Mouse (Mus musculus) intestine, embryonic 15.5 days (tissue): ENCODE measurements around the gene Matn4. TPM values are rescaled to one million over a fixed set of nuclear protein-coding genes. Genes with fewer than 3 reads are reported as not detected.
"Not testable (repeated sequence)": the region's sequence is repeated elsewhere in the genome, so short reads cannot be mapped to it uniquely, and the experiment has no call there.

Experiments
- ATAC-seq: fragments of 200-750 bp; cut with Nextera tagmentation; 2 replicates; pipeline ENCODE4 v1.8.0; 2017; ENCODE audit warnings: moderate TSS enrichment, moderate library complexity
- H3K27ac ChIP-seq: fragments of 300-500 bp; sonication (generic); 2 replicates; pipeline ENCODE4 v1.5.1; 2015; ENCODE audit warnings: mild to moderate bottlenecking, inconsistent platforms
- H3K27me3 ChIP-seq: fragments of 300-500 bp; sonication (generic); replicated peaks from 2 replicates; pipeline ENCODE4 v1.6.1; 2015; ENCODE audit warnings: inconsistent platforms
- H3K36me3 ChIP-seq: fragments of 300-500 bp; sonication (generic); 2 replicates; pipeline ENCODE4 v1.6.1; 2015; ENCODE audit warnings: inconsistent platforms
- H3K4me1 ChIP-seq: fragments of 300-500 bp; sonication (generic); replicated peaks from 2 replicates; pipeline ENCODE4 v1.6.1; 2015; ENCODE audit warnings: inconsistent platforms
- H3K4me2 ChIP-seq: fragments of 300-500 bp; sonication (generic); replicated peaks from 2 replicates; pipeline ENCODE4 v1.6.1; 2015; ENCODE audit warnings: mild to moderate bottlenecking, inconsistent platforms
- H3K4me3 ChIP-seq: fragments of 300-500 bp; sonication (generic); replicated peaks from 2 replicates; pipeline ENCODE4 v1.5.1; 2015; ENCODE audit warnings: inconsistent platforms
- H3K9ac ChIP-seq: fragments of 300-500 bp; sonication (generic); 2 replicates; pipeline ENCODE4 v1.6.1; 2015; ENCODE audit warnings: inconsistent platforms
- H3K9me3 ChIP-seq: fragments of 300-500 bp; sonication (generic); 2 replicates; pipeline ENCODE4 v1.6.1; 2016; ENCODE audit warnings: inconsistent platforms
- WGBS: fragments of 180-500 bp; shearing (Covaris S2); methylation state at CpG from one replicate; pipeline ENCODE4 v1.1.7; 2015; 5-methylcytosine and 5-hydroxymethylcytosine counted together
- polyA plus RNA-seq: library from polyadenylated mRNA; unstranded; fragments of >200 nt; fragmentation: Nextera tagmentation; extraction: Ambion mirVana; gene quantifications from 2 replicates; pipeline ENCODE4 v1.2.1, GENCODE M21; 2015

The Matn4 gene
- polyA plus RNA-seq, 1 experiment from 2014 or later: 9.3 TPM

DNA sequence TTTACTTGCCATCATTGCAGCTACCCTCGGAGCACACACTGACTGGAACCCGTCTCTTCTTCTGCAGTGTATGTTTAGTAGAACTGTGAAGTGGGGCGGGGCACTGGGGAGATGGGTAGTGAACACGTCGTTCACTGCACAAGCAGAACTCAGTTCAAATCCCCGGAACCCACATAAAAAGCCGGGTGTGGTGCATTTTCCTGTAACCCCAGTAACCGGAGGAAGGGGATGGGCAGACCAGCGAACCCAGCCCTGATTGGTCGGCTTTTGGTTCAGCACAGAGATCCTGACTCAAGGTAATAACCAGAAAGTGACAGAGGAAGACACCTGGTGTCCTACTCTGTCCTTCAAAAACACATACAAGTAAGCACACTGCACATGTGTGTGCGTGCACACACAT lies 51.6 kb downstream of the Matn4 start:
- H3K9me3 ChIP-seq: no peaks in the 10 kb centered on the region
- H3K4me3 ChIP-seq: no peak overlapping the region
- H3K9ac ChIP-seq: no peak overlapping the region
- no peak overlapping the region for H3K27ac ChIP-seq
- H3K4me1 ChIP-seq: no peaks in the 10 kb centered on the region
- no peak for ATAC-seq
- no peak overlapping the region for H3K4me2 ChIP-seq
- 87% methylated on average over 11 of the region's 11 CpGs for whole genome bisulfite sequencing
- no peaks in the 10 kb centered on the region; the same call in 1 of the 2 replicates for H3K27me3 ChIP-seq
- no peaks in the 10 kb centered on the region for H3K36me3 ChIP-seq

DNA sequence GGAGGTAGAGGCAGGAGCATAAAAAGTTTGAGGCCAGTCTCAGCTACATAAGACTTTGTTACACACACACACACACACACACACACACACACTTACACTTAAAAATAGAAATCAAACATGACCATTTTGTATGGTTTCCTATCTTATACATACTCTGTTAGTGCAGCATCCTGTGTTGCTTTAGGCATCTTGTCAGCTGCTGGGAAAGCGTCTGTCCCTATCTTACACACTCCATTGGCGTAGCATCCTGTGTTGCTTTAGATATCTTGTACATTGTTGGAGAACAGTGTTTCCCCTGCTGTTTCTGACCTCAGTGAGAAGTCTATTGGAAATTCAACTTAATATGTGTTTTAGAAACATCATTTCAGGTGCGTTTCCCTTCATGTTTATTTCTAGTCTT lies 52.3 kb downstream of the Matn4 start:
- no peaks in the 10 kb centered on the region for H3K36me3 ChIP-seq
- no peak overlapping the region for H3K9ac ChIP-seq
- H3K4me2 ChIP-seq: no peak overlapping the region
- H3K9me3 ChIP-seq: no peaks in the 10 kb centered on the region
- no peaks in the 10 kb centered on the region; the same call in 1 of the 2 replicates for H3K27me3 ChIP-seq
- no peak overlapping the region for H3K27ac ChIP-seq
- no peak overlapping the region for H3K4me3 ChIP-seq
- no peaks in the 10 kb centered on the region for H3K4me1 ChIP-seq
- 85% methylated on average over 3 of the region's 3 CpGs for WGBS
- ATAC-seq: no peak

DNA sequence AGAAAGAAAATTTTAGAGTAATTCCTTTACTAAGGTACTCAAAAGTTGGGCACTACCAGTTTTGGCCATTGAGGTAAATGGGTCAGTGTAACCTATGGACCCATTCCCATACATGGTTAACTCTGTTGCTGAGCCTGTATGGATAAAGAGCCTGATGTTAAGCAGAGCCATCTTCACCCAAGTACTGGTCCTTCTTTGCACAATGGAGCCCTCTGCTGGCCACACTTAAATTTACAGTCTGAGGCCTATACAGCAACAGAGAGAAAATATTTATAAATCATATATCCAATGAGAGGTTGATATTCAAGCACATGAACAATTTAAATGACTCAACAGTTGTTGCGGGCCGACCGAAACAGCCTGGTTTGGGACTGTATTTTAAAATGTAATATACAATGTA lies 56.0 kb downstream of the Matn4 start:
- 96% methylated on average over 3 of the region's 3 CpGs for WGBS
- no peak for ATAC-seq

DNA sequence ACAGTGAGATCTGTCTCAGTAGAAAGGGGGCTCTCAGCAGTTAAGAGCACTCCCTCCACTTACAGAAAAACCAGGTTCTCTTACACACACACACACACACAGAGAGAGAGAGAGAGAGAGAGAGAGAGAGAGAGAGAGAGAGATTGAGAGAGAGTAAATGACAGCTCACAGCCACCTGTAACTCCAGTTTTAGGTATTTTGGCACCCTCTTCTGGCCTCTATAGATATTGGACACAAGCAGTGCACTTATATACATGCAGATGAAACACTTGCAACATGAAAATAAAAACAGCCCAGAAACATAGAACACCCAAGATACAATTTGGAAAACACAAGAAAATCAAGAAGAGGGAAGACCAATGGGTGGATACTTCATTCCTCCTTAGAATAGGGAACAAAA lies 57.3 kb downstream of the Matn4 start:
- H3K4me2 ChIP-seq, H3K4me1 ChIP-seq, H3K4me3 ChIP-seq, H3K36me3 ChIP-seq, H3K27me3 ChIP-seq, H3K9ac ChIP-seq, ATAC-seq, H3K9me3 ChIP-seq, H3K27ac ChIP-seq: not testable (repeated sequence)

More for the DNA sequence above, 56.0 kb downstream of the Matn4 start:
- no peaks in the 10 kb centered on the region for H3K36me3 ChIP-seq
- H3K27me3 ChIP-seq: no peaks in the 10 kb centered on the region
- no peaks in the 10 kb centered on the region for H3K4me1 ChIP-seq
- H3K9me3 ChIP-seq: no peaks in the 10 kb centered on the region
- H3K4me3 ChIP-seq: no peak overlapping the region
- no peak overlapping the region for H3K27ac ChIP-seq
- no peak overlapping the region for H3K4me2 ChIP-seq
- no peak overlapping the region for H3K9ac ChIP-seq

DNA sequence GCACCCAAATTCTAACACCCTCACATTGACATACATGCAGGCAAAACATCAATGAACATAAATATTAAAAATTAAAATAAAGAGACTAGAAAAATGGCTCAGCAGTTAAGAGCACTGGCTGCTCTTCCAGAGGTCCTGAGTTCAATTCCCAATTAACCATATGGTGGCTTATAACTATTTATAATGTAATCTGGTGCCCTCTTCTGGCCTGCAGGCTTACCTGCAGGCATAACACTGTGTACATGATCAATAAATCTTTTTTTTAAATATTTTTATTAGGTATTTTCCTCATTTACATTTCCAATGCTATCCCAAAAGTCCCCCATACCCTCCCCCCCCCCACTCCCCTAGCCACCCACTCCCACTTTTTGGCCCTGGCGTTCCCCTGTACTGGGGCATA lies 61.2 kb downstream of the Matn4 start:
- not testable (repeated sequence) for H3K4me1 ChIP-seq, H3K4me2 ChIP-seq, H3K9me3 ChIP-seq, ATAC-seq, H3K9ac ChIP-seq, H3K27ac ChIP-seq, H3K27me3 ChIP-seq, H3K4me3 ChIP-seq, H3K36me3 ChIP-seq
- WGBS: 69% methylated on average over 1 of the region's 1 CpGs

Other genes with a start within 250 kb of the Matn4 start
- gene Kcns1, start 234.0 kb downstream of the Matn4 start, polyA plus RNA-seq: 0.15 and 0.29 TPM in 2 replicates
- not detected in 2 replicates for gene Wfdc5, start 222.4 kb downstream of the Matn4 start, polyA plus RNA-seq
- gene Wfdc12, start 214.6 kb downstream of the Matn4 start, polyA plus RNA-seq: not detected in 2 replicates
- gene Wfdc15a, start 205.0 kb downstream of the Matn4 start, polyA plus RNA-seq: not detected in 2 replicates
- 27.0 and 32.1 TPM in 2 replicates for gene Wfdc15b, start 183.5 kb downstream of the Matn4 start, polyA plus RNA-seq
- gene Svs2, start 166.7 kb downstream of the Matn4 start, polyA plus RNA-seq: not detected in 2 replicates
- gene Svs3b, start 148.5 kb downstream of the Matn4 start, polyA plus RNA-seq: not detected in 2 replicates
- not detected in 2 replicates for gene Svs4, start 126.7 kb downstream of the Matn4 start, polyA plus RNA-seq
- not detected in 2 replicates for gene Svs3a, start 115.9 kb downstream of the Matn4 start, polyA plus RNA-seq
- gene Svs6, start 88.4 kb downstream of the Matn4 start, polyA plus RNA-seq: not detected in 2 replicates
- not detected in 2 replicates for gene Svs5, start 72.4 kb downstream of the Matn4 start, polyA plus RNA-seq
- gene Slpi, start 16.1 kb downstream of the Matn4 start, polyA plus RNA-seq: 2.1 and 2.8 TPM in 2 replicates
- 16.1 and 40.7 TPM in 2 replicates for gene Rbpjl, start 2.0 kb downstream of the Matn4 start, polyA plus RNA-seq
- 120 and 126 TPM in 2 replicates for gene Sdc4, start 38.7 kb upstream of the Matn4 start, polyA plus RNA-seq
- 51.1 and 61.9 TPM in 2 replicates for gene Sys1, start 51.8 kb upstream of the Matn4 start, polyA plus RNA-seq
- gene Gm20458, start 55.8 kb upstream of the Matn4 start, polyA plus RNA-seq: 9.4 and 18.5 TPM in 2 replicates
- gene Trp53tg5, start 68.6 kb upstream of the Matn4 start, polyA plus RNA-seq: not detected in 2 replicates
- 4.7 and 14.8 TPM in 2 replicates for gene Dbndd2, start 80.9 kb upstream of the Matn4 start, polyA plus RNA-seq
- 62.7 and 65.7 TPM in 2 replicates for gene Pigt, start 92.4 kb upstream of the Matn4 start, polyA plus RNA-seq
- gene Wfdc2, start 157.3 kb upstream of the Matn4 start, polyA plus RNA-seq: 53.3 and 57.4 TPM in 2 replicates
- not detected in 2 replicates for gene Spint3, start 168.3 kb upstream of the Matn4 start, polyA plus RNA-seq
- gene Wfdc6a, start 180.3 kb upstream of the Matn4 start, polyA plus RNA-seq: 0.85 and 1.7 TPM in 2 replicates
- gene Eppin, start 188.4 kb upstream of the Matn4 start, polyA plus RNA-seq: not detected in 2 replicates
- not detected in 2 replicates for gene Wfdc6b, start 208.4 kb upstream of the Matn4 start, polyA plus RNA-seq
- gene Wfdc8, start 208.5 kb upstream of the Matn4 start, polyA plus RNA-seq: not detected in 2 replicates
- gene Wfdc16, start 233.6 kb upstream of the Matn4 start, polyA plus RNA-seq: not detected in 2 replicates